Mouse (Mus musculus): ENCODE data around the gene Zc3h18.

Gene Zc3h18

GRCm38 (mm10) chr8:122436586-122437125 is 60.2 kb downstream of the Zc3h18 start:
- DNase-seq (ENCODE audit: low read depth): no peak

GRCm38 (mm10) chr8:122437708-122438331 is 61.4 kb downstream of the Zc3h18 start:
- DNase-seq (ENCODE audit: low read depth): no peak

GRCm38 (mm10) chr8:122439336-122439735 is 62.9 kb downstream of the Zc3h18 start:
- DNase-seq (ENCODE audit: low read depth): no peak

GRCm38 (mm10) chr8:122441326-122441725 is 64.9 kb downstream of the Zc3h18 start:
- DNase-seq (ENCODE audit: low read depth): no peak

GRCm38 (mm10) chr8:122442356-122442755 is 65.9 kb downstream of the Zc3h18 start:
- DNase-seq (ENCODE audit: low read depth): no peak

GRCm38 (mm10) chr8:122442781-122443180 is 66.4 kb downstream of the Zc3h18 start:
- no peak for DNase-seq (ENCODE audit: low read depth)

GRCm38 (mm10) chr8:122443262-122444006 is 67.0 kb downstream of the Zc3h18 start, which contains the start of gene Mvd:
Gene Mvd (minus strand): TSS chr8:122443422.
- DNase-seq (ENCODE audit: low read depth): peak; percentile 100

- peak; percentile 78 for DNase-seq (ENCODE audit: low read depth)
These were observed 67.8 kb downstream of the Zc3h18 start for GRCm38 (mm10) chr8:122444058-122444748.

- DNase-seq (ENCODE audit: low read depth): no peak
These were observed 68.8 kb downstream of the Zc3h18 start for GRCm38 (mm10) chr8:122445203-122445602.

- DNase-seq (ENCODE audit: low read depth): no peak
These were observed 74.8 kb downstream of the Zc3h18 start for GRCm38 (mm10) chr8:122451161-122451703.

- no peak for DNase-seq (ENCODE audit: low read depth)
These were observed 75.7 kb downstream of the Zc3h18 start for GRCm38 (mm10) chr8:122452154-122452553.

GRCm38 (mm10) chr8:122454409-122454808 is 78.0 kb downstream of the Zc3h18 start:
- no peak for DNase-seq (ENCODE audit: low read depth)

GRCm38 (mm10) chr8:122457171-122457570 is 80.8 kb downstream of the Zc3h18 start:
- DNase-seq (ENCODE audit: low read depth): no peak

- DNase-seq (ENCODE audit: low read depth): no peak
These were observed 83.0 kb downstream of the Zc3h18 start for GRCm38 (mm10) chr8:122459218-122459900.

- DNase-seq (ENCODE audit: low read depth): no peak
These were observed 83.6 kb downstream of the Zc3h18 start for GRCm38 (mm10) chr8:122459990-122460389.

GRCm38 (mm10) chr8:122460524-122461472 is 84.4 kb downstream of the Zc3h18 start, which contains the start of gene Snai3:
Gene Snai3 (minus strand): TSS chr8:122460733.
- peak; percentile 51 for DNase-seq (ENCODE audit: low read depth)

GRCm38 (mm10) chr8:122461473-122462148 is 85.2 kb downstream of the Zc3h18 start:
- no peak for DNase-seq (ENCODE audit: low read depth)

- no peak for DNase-seq (ENCODE audit: low read depth)
These were observed 86.1 kb downstream of the Zc3h18 start for GRCm38 (mm10) chr8:122462510-122462909.

- DNase-seq (ENCODE audit: low read depth): no peak
These were observed 87.5 kb downstream of the Zc3h18 start for GRCm38 (mm10) chr8:122463651-122464640.

Data from fibroblast of lung, adult 2 months (primary cell).